Mouse (Mus musculus): ENCODE measurements around the gene Mlph. TPM values are rescaled to one million over a fixed set of nuclear protein-coding genes. Genes with fewer than 3 reads are reported as not detected.

The Mlph gene
- polyA plus RNA-seq, 1 experiment from 2014 or later = 0.51 TPM

DNA sequence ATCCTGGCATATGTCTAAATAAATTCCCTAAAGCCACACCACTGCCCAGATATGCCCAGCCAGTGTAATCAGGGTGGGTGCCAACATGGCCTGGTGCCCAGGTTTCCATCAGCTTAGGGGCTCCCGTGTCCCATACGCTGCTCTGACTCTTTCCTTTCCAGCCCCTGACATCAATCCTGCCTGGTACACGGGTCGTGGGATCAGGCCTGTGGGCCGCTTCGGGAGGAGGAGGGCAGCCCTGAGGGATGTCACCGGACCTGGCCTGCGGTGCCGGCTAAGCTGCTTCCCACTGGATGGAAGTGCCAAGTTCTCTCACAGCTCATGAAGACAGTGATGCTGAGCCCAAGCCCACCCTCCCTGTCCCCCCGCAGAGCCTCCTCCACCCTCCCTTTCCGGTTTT is 38.8 kb downstream of the Mlph start:
- Histone ChIP-seq H3K4me1 (no peaks in the 10 kb centered on the region; the same call in 1 of the 2 replicates), H3K4me3 (no peak overlapping the region), H3K36me3 (no peaks in the 10 kb centered on the region), H3K27me3 (ENCODE audit: low read depth, poor library complexity, severe bottlenecking) (peaks cover 11% of the 10 kb centered on the region; the same call in 1 of the 2 replicates), H3K27ac (no peak overlapping the region), H3K9me3 (replicated peaks) (no peaks in the 10 kb centered on the region)
- WGBS = 81% methylated on average over 11 of the region's 11 CpGs
- DNase-seq (ENCODE audit: low spot score) = no peak

DNA sequence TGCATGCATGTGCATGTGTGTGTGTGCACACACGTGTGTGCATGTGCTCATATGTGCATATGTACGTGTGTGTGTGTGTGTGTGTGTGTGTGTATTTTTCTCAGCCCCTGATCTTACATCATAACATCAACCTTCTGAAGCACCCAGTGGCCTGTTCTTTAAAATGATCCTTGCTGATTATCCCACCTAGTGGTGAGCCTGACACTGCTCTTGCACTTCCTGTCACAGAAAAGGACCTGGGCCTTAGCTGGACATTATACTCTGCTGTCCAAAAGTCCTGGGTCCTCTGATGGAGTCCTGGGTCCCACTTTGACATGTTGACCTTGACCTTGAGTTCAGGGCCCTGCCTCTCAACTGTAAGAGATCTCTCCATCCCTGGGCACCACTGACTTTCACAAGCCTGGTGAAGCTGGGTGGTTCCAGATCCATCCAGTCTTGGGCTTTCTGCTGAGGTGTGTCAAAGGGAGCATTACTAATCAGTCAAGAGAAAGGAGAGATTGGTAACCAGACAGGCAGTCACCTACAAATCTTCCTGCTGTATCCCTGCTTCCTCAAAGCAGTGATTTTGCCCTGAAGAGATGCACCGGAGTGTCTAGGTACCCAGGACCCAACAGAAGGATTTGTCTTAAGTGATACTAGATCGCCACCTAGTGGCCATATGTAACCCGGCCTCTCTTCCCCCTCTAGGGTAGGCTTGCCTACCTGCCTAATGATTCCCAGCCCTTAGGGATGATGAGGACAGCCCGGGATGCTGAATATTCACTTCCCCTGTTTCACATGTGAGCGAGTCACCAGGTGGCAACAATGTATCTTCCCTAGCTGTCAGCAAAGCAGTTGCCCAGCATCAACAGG is 41.6 kb downstream of the Mlph start:
- Histone ChIP-seq H3K27ac (no peak overlapping the region), H3K4me1 (no peaks in the 10 kb centered on the region; the same call in 1 of the 2 replicates), H3K36me3 (no peaks in the 10 kb centered on the region), H3K9me3 (replicated peaks) (no peaks in the 10 kb centered on the region), H3K4me3 (no peak overlapping the region), H3K27me3 (ENCODE audit: low read depth, poor library complexity, severe bottlenecking) (peaks cover 22% of the 10 kb centered on the region; the same call in 1 of the 2 replicates)
- peak; percentile 76 for DNase-seq (ENCODE audit: low spot score)
- 26% methylated on average over 6 of the region's 7 CpGs for WGBS

DNA sequence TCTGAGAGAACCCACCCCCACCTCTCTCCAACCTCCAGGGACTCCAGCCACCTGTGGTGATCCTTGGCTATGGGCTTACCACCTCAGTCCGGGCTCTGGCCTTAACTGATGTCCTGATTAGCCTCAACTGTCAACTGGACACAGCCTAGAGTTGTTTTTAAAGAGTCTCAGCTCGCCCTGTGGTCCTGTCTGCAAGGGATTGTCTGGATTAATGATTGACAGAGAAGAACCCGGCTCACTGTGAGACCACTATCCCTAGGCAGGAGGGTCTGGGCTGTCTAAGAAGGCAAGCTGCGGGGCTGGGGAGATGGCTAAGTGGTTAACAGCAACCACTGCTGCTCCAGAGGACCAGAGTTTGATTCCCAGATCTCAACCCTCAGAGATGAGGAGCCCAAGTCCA is 47.6 kb downstream of the Mlph start:
- Histone ChIP-seq H3K9me3 (replicated peaks) (no peaks in the 10 kb centered on the region), H3K36me3 (no peaks in the 10 kb centered on the region), H3K27me3 (ENCODE audit: low read depth, poor library complexity, severe bottlenecking) (peaks cover 33% of the 10 kb centered on the region; the same call in 1 of the 2 replicates), H3K4me3 (no peak overlapping the region), H3K27ac (no peak overlapping the region), H3K4me1 (0 out of 2 replicates have a peak, but pooled peaks cover 4% of the 10 kb centered on the region)
- 52% methylated on average over 4 of the region's 4 CpGs for WGBS
- no peak for DNase-seq (ENCODE audit: low spot score)

DNA sequence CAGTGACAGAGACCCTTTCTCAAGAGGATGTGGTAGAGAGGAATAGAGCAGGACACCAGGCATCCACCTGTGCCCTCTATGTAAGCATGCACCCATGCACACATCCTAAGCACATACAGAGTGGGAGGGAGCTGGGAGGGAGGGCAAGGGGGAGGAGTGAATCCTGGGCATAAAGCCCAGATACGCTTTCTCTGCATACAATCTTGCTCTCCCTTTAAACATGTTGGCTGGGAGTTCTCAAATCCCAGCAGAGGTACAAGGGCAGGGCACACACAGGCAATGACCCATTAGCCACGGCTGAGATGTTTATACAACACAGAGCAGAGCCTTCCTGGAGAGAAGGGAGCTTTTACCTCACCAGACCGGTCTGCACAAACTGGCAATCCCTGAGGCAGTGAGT is 48.1 kb downstream of the Mlph start:
- H3K27ac ChIP-seq = no peak overlapping the region
- no peaks in the 10 kb centered on the region for H3K9me3 ChIP-seq (replicated peaks)
- no peaks in the 10 kb centered on the region for H3K36me3 ChIP-seq
- H3K27me3 ChIP-seq (ENCODE audit: low read depth, poor library complexity, severe bottlenecking) = peaks cover 29% of the 10 kb centered on the region; the same call in 1 of the 2 replicates
- WGBS = 41% methylated on average over 3 of the region's 3 CpGs
- no peak overlapping the region for H3K4me3 ChIP-seq
- no peak for DNase-seq (ENCODE audit: low spot score)
- H3K4me1 ChIP-seq = 0 out of 2 replicates have a peak, but pooled peaks cover 4% of the 10 kb centered on the region

DNA sequence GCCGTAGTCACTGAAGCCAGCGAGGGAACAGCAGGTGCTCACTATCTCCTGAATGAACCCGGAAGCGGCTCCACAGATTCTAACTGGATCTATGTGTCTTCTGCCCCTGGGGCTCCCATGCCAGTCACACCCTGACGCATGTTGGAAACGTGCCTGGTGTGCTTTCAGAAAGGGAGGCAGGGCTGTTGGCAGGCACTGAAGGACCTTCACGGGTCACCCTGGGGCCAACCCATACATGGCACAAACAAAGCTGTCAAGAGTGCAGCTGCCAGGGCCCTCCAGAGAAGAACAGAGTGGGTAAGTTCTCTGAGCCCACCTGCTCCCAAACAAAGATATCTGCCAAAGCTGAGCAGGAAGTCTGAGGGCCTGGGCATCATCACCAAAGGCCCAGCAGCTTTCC is 52.7 kb downstream of the Mlph start:
- no peak overlapping the region for H3K27ac ChIP-seq

GRCm38 (mm10) chr1:90968649-90969048 is 53.8 kb downstream of the Mlph start:
- H3K4me3 ChIP-seq = no peak overlapping the region
- no peak for DNase-seq (ENCODE audit: low spot score)
- H3K4me1 ChIP-seq = peaks cover 23% of the 10 kb centered on the region
- no peak overlapping the region for H3K27ac ChIP-seq
- peaks cover 31% of the 10 kb centered on the region for H3K27me3 ChIP-seq (ENCODE audit: low read depth, poor library complexity, severe bottlenecking)
- no peaks in the 10 kb centered on the region for H3K9me3 ChIP-seq (replicated peaks)
- WGBS = 83% methylated on average over 4 of the region's 4 CpGs
- H3K36me3 ChIP-seq = no peaks in the 10 kb centered on the region

More for the DNA sequence above, 52.7 kb downstream of the Mlph start:
- no peaks in the 10 kb centered on the region for H3K36me3 ChIP-seq
- peaks cover 28% of the 10 kb centered on the region for H3K27me3 ChIP-seq (ENCODE audit: low read depth, poor library complexity, severe bottlenecking)
- peaks cover 13% of the 10 kb centered on the region for H3K4me1 ChIP-seq
- WGBS = 91% methylated on average over 7 of the region's 7 CpGs
- H3K4me3 ChIP-seq = no peak overlapping the region
- no peak for DNase-seq (ENCODE audit: low spot score)
- no peaks in the 10 kb centered on the region for H3K9me3 ChIP-seq (replicated peaks)

GRCm38 (mm10) chr1:90969347-90969784 is 54.5 kb downstream of the Mlph start, which contains the start of gene Rab17:
Gene Rab17 (minus strand): TSS chr1:90969661.
- peaks cover 24% of the 10 kb centered on the region for H3K4me1 ChIP-seq
- H3K36me3 ChIP-seq = no peaks in the 10 kb centered on the region
- H3K4me3 ChIP-seq = no peak within 1 kb of the TSS
- peak within 1 kb of the TSS; percentile 67; the same call in 1 of the 2 replicates for H3K27ac ChIP-seq
- DNase-seq (ENCODE audit: low spot score) = no peak
- H3K27me3 ChIP-seq (ENCODE audit: low read depth, poor library complexity, severe bottlenecking) = peaks cover 31% of the 10 kb centered on the region
- H3K9me3 ChIP-seq (replicated peaks) = no peaks in the 10 kb centered on the region
- 25% methylated on average over 9 of the region's 9 CpGs for whole genome bisulfite sequencing

DNA sequence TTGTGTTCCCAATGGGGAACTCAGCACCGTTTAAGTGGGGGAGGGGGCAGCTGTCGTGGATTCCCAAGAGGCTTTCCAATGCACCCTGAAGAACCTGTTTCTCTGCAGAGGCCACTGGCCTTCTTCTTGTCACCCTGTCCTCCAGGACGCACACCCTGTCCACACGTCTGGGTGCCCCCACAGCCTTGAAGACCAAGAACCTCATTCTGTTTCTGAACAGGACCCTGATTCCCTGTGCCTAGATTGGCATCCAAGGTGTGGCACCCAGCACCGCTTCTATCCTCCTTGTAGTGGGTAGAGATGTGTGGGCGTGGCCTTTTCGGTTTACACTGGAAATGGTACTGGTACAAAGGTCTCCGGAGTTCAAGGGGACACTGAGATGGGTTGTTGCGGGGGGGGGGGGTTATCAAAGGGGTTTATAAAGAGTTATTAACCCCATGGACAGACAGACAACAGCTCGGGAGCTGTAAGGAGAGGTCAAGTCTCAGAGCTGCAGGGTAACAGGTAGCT is 55.1 kb downstream of the Mlph start:
- 77% methylated on average over 10 of the region's 10 CpGs for WGBS
- H3K4me3 ChIP-seq = no peak overlapping the region
- no peak overlapping the region for H3K27ac ChIP-seq
- no peaks in the 10 kb centered on the region for H3K9me3 ChIP-seq (replicated peaks)
- H3K4me1 ChIP-seq = peaks cover 24% of the 10 kb centered on the region
- no peaks in the 10 kb centered on the region for H3K36me3 ChIP-seq
- no peak for DNase-seq (ENCODE audit: low spot score)
- peaks cover 31% of the 10 kb centered on the region for H3K27me3 ChIP-seq (ENCODE audit: low read depth, poor library complexity, severe bottlenecking)

DNA sequence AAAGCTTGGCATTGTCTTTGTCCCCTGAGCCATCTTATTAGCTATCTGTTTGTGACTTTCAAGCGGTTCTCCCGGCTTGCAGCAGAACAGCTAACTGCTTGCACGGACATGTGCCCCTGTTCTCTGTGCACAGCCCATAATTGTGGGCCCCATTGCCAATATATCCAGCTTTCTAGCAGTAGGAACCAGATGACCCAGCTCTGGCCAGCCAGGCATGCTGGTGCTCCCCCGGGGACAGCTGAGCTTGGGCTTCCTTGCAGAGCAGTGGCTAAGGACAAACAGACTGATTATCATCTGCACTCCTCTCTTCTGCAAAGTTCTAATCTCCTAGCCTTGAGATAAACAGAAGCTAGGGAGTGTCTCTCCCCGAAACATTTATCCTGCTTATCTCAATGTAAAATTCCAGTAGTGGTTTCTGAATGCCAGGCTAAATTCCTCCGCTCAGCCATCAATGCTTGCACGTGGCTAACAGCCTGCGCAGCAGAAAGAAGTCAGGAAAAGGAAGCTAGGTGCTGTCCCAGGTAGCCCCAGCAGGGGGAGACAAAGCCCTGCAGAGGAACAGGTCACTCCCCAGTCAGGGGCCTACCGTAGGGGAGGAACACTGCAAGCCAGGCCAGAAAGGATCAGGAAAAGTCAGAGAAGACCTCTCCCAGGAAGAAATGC is 58.2 kb downstream of the Mlph start:
- Histone ChIP-seq H3K4me3 (no peak overlapping the region), H3K27ac (peak overlapping the region; percentile 48; the same call in 1 of the 2 replicates), H3K9me3 (replicated peaks) (no peaks in the 10 kb centered on the region), H3K4me1 (peaks cover 29% of the 10 kb centered on the region), H3K27me3 (ENCODE audit: low read depth, poor library complexity, severe bottlenecking) (peaks cover 25% of the 10 kb centered on the region), H3K36me3 (no peaks in the 10 kb centered on the region)
- 28% methylated on average over 9 of the region's 9 CpGs for WGBS
- DNase-seq (ENCODE audit: low spot score) = peak; percentile 96

DNA sequence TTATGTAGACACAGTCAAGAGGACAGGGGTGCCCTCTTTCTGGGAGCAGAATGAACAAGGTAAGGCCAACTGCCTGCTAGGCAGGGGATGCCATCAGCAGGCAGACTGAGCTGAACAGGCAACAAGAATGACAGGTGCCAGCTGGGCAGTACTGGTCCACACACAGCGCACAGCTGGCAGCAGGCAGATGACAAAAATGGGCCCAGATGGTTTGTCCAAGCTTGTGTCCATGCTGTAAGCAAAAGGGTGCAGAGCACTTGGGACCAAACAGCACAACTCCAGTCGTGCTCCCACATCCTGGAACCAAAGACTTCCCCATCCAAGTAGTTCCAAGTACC is 58.7 kb downstream of the Mlph start:
- no peaks in the 10 kb centered on the region for H3K9me3 ChIP-seq (replicated peaks)
- 95% methylated on average over 2 of the region's 2 CpGs for WGBS
- peaks cover 29% of the 10 kb centered on the region for H3K4me1 ChIP-seq
- no peak overlapping the region for H3K4me3 ChIP-seq
- H3K36me3 ChIP-seq = no peaks in the 10 kb centered on the region
- peaks cover 25% of the 10 kb centered on the region for H3K27me3 ChIP-seq (ENCODE audit: low read depth, poor library complexity, severe bottlenecking)
- no peak for DNase-seq (ENCODE audit: low spot score)
- H3K27ac ChIP-seq = peak overlapping the region; percentile 47; the same call in 1 of the 2 replicates

- H3K9me3 ChIP-seq (replicated peaks) = no peaks in the 10 kb centered on the region
- WGBS = 39% methylated on average over 12 of the region's 12 CpGs
- H3K36me3 ChIP-seq = no peaks in the 10 kb centered on the region
- no peak for DNase-seq (ENCODE audit: low spot score)
- peaks cover 20% of the 10 kb centered on the region for H3K27me3 ChIP-seq (ENCODE audit: low read depth, poor library complexity, severe bottlenecking)
- H3K4me1 ChIP-seq = peaks cover 19% of the 10 kb centered on the region
- no peak overlapping the region for H3K4me3 ChIP-seq
- H3K27ac ChIP-seq = no peak overlapping the region
Observed at GRCm38 (mm10) chr1:90974906-90975649, 60.2 kb downstream of the Mlph start.

GRCm38 (mm10) chr1:90975960-90976359 is 61.1 kb downstream of the Mlph start:
- Histone ChIP-seq H3K27me3 (ENCODE audit: low read depth, poor library complexity, severe bottlenecking) (peaks cover 18% of the 10 kb centered on the region), H3K36me3 (no peaks in the 10 kb centered on the region), H3K9me3 (replicated peaks) (no peaks in the 10 kb centered on the region), H3K4me1 (peaks cover 19% of the 10 kb centered on the region), H3K4me3 (no peak overlapping the region), H3K27ac (no peak overlapping the region)
- WGBS = 89% methylated on average over 4 of the region's 4 CpGs
- DNase-seq (ENCODE audit: low spot score) = no peak
